Mouse (Mus musculus) embryo, embryonic 11 days (tissue): ENCODE data around the gene Btbd18.

ENCODE experiments used
- DNase-seq: peaks from one replicate; pipeline ENCODE4 v3.0.0-alpha.2; 2015

The Btbd18 gene

GRCm38 (mm10) chr2:84658806-84659205 is at the start of gene Btbd18:
Gene Btbd18 (plus strand): TSS chr2:84659079.
- no peak for DNase-seq

GRCm38 (mm10) chr2:84612764-84613163 is 46.1 kb upstream of the Btbd18 start:
- no peak for DNase-seq

GRCm38 (mm10) chr2:84617637-84618515 is 41.0 kb upstream of the Btbd18 start:
- peak; percentile 50 for DNase-seq

- DNase-seq, result no peak
Observed at GRCm38 (mm10) chr2:84618914-84619313, 40.0 kb upstream of the Btbd18 start.

GRCm38 (mm10) chr2:84619646-84620340 is 39.1 kb upstream of the Btbd18 start:
- no peak for DNase-seq

GRCm38 (mm10) chr2:84622668-84623067 is 36.2 kb upstream of the Btbd18 start:
- DNase-seq, result no peak

GRCm38 (mm10) chr2:84623428-84624119 is 35.3 kb upstream of the Btbd18 start:
- no peak for DNase-seq

GRCm38 (mm10) chr2:84624201-84624600 is 34.7 kb upstream of the Btbd18 start:
- DNase-seq, result no peak

GRCm38 (mm10) chr2:84626366-84626975 is 32.4 kb upstream of the Btbd18 start:
- no peak for DNase-seq

GRCm38 (mm10) chr2:84627036-84627435 is 31.8 kb upstream of the Btbd18 start:
- no peak for DNase-seq

GRCm38 (mm10) chr2:84632001-84632400 is 26.9 kb upstream of the Btbd18 start:
- DNase-seq, result no peak

GRCm38 (mm10) chr2:84632999-84633398 is 25.9 kb upstream of the Btbd18 start:
- peak; percentile 46 for DNase-seq

GRCm38 (mm10) chr2:84634006-84634405 is 24.9 kb upstream of the Btbd18 start:
- no peak for DNase-seq

- DNase-seq, result peak; percentile 50
Observed at GRCm38 (mm10) chr2:84634934-84635482, 23.9 kb upstream of the Btbd18 start.

- DNase-seq, result peak; percentile 76
Observed at GRCm38 (mm10) chr2:84635611-84636010, 23.3 kb upstream of the Btbd18 start.

GRCm38 (mm10) chr2:84636231-84636741 is 22.6 kb upstream of the Btbd18 start:
- peak; percentile 68 for DNase-seq

GRCm38 (mm10) chr2:84637452-84638165 is 21.3 kb upstream of the Btbd18 start:
- peak; percentile 27 for DNase-seq

- no peak for DNase-seq
Observed at GRCm38 (mm10) chr2:84638428-84639220, 20.3 kb upstream of the Btbd18 start.

- DNase-seq, result no peak
Observed at GRCm38 (mm10) chr2:84640833-84641232, 18.0 kb upstream of the Btbd18 start.

GRCm38 (mm10) chr2:84646138-84646537 is 12.7 kb upstream of the Btbd18 start:
- no peak for DNase-seq

- DNase-seq, result no peak
Observed at GRCm38 (mm10) chr2:84647051-84647568, 11.8 kb upstream of the Btbd18 start.
